Comparison of ENCODE assay signal across 20 mouse cellular contexts in the genomic region with DNA sequence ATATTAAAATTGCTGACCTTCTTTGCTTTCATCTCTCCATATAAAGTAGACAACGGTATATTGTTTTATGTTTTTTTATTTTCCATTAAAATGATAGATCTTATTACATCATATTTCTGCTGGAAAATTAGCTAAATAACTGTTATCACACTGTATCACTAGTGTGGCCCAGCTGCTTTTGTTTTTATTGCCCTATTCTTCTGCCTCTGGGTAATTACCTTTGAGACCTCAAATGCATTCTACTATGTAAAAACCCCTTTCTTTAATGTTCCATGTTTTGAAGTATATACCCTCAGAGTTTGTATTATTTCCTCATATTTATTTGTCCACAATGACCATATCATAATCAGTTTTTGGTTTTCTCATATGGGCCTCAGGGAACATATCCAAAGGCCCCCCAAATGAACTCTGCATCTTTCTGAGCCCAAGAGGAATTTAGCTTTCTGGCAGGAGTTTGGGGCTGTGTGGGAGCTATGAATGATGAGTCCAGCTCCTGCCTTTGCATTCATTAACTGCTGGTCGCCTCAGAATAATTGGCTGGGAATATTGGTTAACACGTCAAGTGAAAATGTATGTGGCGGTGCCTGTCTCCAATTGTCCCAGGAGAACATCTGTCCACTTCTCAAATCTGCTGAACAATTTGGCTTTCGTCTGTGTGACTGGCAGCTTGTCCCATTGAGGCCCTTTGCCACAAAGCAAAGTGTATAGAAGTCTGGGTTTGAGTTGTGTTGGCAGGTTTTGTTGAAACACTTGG.
DNase-seq lines count a peak whose midpoint lies in the region; ATAC-seq lines count a peak whose summit lies in the region.
"Had no signal": no experiment of that assay in that cellular context is flagged by ENCODE, and none has a peak within 500 bp of the region (broad histone marks: within the 10 kb centered on the region; RNA-seq: fewer than 3 reads in every experiment).

No protein-coding gene starts in this region.

- H3K4me1 ChIP-seq in midbrain, embryonic 10.5 days: peaks cover 19% of the 10 kb centered on the region
- no peaks in the 10 kb centered on the region for H3K4me1 ChIP-seq in midbrain, embryonic 16.5 days (ENCODE audit: control insufficient read depth, insufficient read depth, low read length)
- no peaks in the 10 kb centered on the region for H3K4me1 ChIP-seq in hindbrain, embryonic 11.5 days (replicated peaks; ENCODE audit: control insufficient read depth, insufficient read depth, low read length)
- peaks cover 5% of the 10 kb centered on the region; the same call in 1 of the 2 replicates for H3K4me1 ChIP-seq in midbrain, embryonic 12.5 days
- H3K4me1 ChIP-seq: embryonic facial prominence, embryonic 13.5 days; heart, embryonic 13.5 days; limb, embryonic 15.5 days; neural tube, embryonic 13.5 days had no signal

- H3K27me3 ChIP-seq in midbrain, embryonic 10.5 days (ENCODE audit: low read depth, poor library complexity, severe bottlenecking): no peaks in the 10 kb centered on the region
- no peaks in the 10 kb centered on the region for H3K27me3 ChIP-seq in midbrain, embryonic 16.5 days (ENCODE audit: control insufficient read depth, insufficient read depth, low read depth, low read length)
- no peaks in the 10 kb centered on the region for H3K27me3 ChIP-seq in hindbrain, embryonic 11.5 days (ENCODE audit: control insufficient read depth, insufficient read depth, low read length)
- H3K27me3 ChIP-seq in midbrain, embryonic 12.5 days: no peaks in the 10 kb centered on the region
- H3K27me3 ChIP-seq: embryonic facial prominence, embryonic 13.5 days; heart, embryonic 13.5 days; limb, embryonic 15.5 days; neural tube, embryonic 13.5 days had no signal

- 57% methylated on average over 5 of the region's 5 CpGs for WGBS in midbrain, embryonic 10.5 days
- WGBS in midbrain, embryonic 16.5 days: 37% methylated on average over 5 of the region's 5 CpGs
- WGBS in hindbrain, embryonic 11.5 days: 37% methylated on average over 5 of the region's 5 CpGs
- WGBS in midbrain, embryonic 12.5 days: 33% methylated on average over 5 of the region's 5 CpGs

- no peak for DNase-seq in midbrain, embryonic 10.5 days (ENCODE audit: low spot score)
- DNase-seq in hindbrain, embryonic 11.5 days (ENCODE audit: low spot score): peak; percentile 18
- DNase-seq in kidney, adult 9 months: no peak
- DNase-seq in natural killer cell, adult 2 months (ENCODE audit: low spot score in 2 of 2): no peak
- no peak for DNase-seq in gastrocnemius, postnatal 25 days
- DNase-seq: adrenal gland, postnatal 10 days; B cell, adult 2 months; cerebellum, adult 18-20 months; heart, adult 11 months; kidney, adult 18-20 months; kidney, postnatal 25 days; lung, postnatal 14 days; retina, postnatal 1 day; thymus, adult 18-20 months had no signal

- no peak overlapping the region for H3K9ac ChIP-seq in midbrain, embryonic 16.5 days (ENCODE audit: low read depth, low read length)
- H3K9ac ChIP-seq in hindbrain, embryonic 11.5 days (ENCODE audit: low read depth, low read length): no peak overlapping the region
- no peak overlapping the region for H3K9ac ChIP-seq in midbrain, embryonic 12.5 days (replicated peaks)
- H3K9ac ChIP-seq: embryonic facial prominence, embryonic 13.5 days; heart, embryonic 13.5 days; limb, embryonic 15.5 days; neural tube, embryonic 13.5 days had no signal

- H3K9me3 ChIP-seq in midbrain, embryonic 10.5 days (replicated peaks): no peaks in the 10 kb centered on the region
- H3K9me3 ChIP-seq in midbrain, embryonic 16.5 days (replicated peaks; ENCODE audit: control insufficient read depth, low read length, poor library complexity, severe bottlenecking): no peaks in the 10 kb centered on the region
- no peaks in the 10 kb centered on the region for H3K9me3 ChIP-seq in hindbrain, embryonic 11.5 days (ENCODE audit: control insufficient read depth, low read length)
- H3K9me3 ChIP-seq in midbrain, embryonic 12.5 days: no peaks in the 10 kb centered on the region
- H3K9me3 ChIP-seq: embryonic facial prominence, embryonic 13.5 days; heart, embryonic 13.5 days; limb, embryonic 15.5 days; neural tube, embryonic 13.5 days had no signal

- H3K4me2 ChIP-seq in midbrain, embryonic 16.5 days (ENCODE audit: low read length): no peak overlapping the region
- no peak overlapping the region for H3K4me2 ChIP-seq in hindbrain, embryonic 11.5 days (replicated peaks; ENCODE audit: low read depth, low read length)
- H3K4me2 ChIP-seq in midbrain, embryonic 12.5 days (replicated peaks): no peak overlapping the region
- H3K4me2 ChIP-seq: embryonic facial prominence, embryonic 13.5 days; heart, embryonic 13.5 days; limb, embryonic 15.5 days; neural tube, embryonic 13.5 days had no signal

- no peaks in the 10 kb centered on the region for H3K36me3 ChIP-seq in midbrain, embryonic 10.5 days
- H3K36me3 ChIP-seq in midbrain, embryonic 16.5 days (ENCODE audit: control insufficient read depth, insufficient read depth, low read length): no peaks in the 10 kb centered on the region
- no peaks in the 10 kb centered on the region for H3K36me3 ChIP-seq in hindbrain, embryonic 11.5 days (ENCODE audit: control insufficient read depth, insufficient read depth, low read length)
- H3K36me3 ChIP-seq in midbrain, embryonic 12.5 days: no peaks in the 10 kb centered on the region
- H3K36me3 ChIP-seq: embryonic facial prominence, embryonic 13.5 days; heart, embryonic 13.5 days; limb, embryonic 15.5 days; neural tube, embryonic 13.5 days had no signal

- H3K4me3 ChIP-seq in midbrain, embryonic 10.5 days: no peak overlapping the region
- no peak overlapping the region for H3K4me3 ChIP-seq in midbrain, embryonic 16.5 days (ENCODE audit: low read depth, low read length)
- no peak overlapping the region for H3K4me3 ChIP-seq in hindbrain, embryonic 11.5 days (ENCODE audit: low read depth, low read length)
- no peak overlapping the region for H3K4me3 ChIP-seq in midbrain, embryonic 12.5 days
- H3K4me3 ChIP-seq: embryonic facial prominence, embryonic 13.5 days; heart, embryonic 13.5 days; limb, embryonic 15.5 days; neural tube, embryonic 13.5 days had no signal

- no peak for ATAC-seq in midbrain, embryonic 16.5 days
- ATAC-seq in hindbrain, embryonic 11.5 days (ENCODE audit: low FRiP score): peak; percentile 84
- ATAC-seq in midbrain, embryonic 12.5 days (ENCODE audit: low FRiP score, low read depth): peak; percentile 73

- 0 out of 2 replicates have a peak overlapping the region, but pooled peaks have one; percentile 23 for H3K27ac ChIP-seq in midbrain, embryonic 10.5 days (replicated peaks)
- H3K27ac ChIP-seq in midbrain, embryonic 16.5 days (ENCODE audit: low read length): no peak overlapping the region
- H3K27ac ChIP-seq in hindbrain, embryonic 11.5 days (ENCODE audit: low read depth, low read length): no peak overlapping the region
- no peak overlapping the region for H3K27ac ChIP-seq in midbrain, embryonic 12.5 days (replicated peaks)
- H3K27ac ChIP-seq: embryonic facial prominence, embryonic 13.5 days; heart, embryonic 13.5 days; limb, embryonic 15.5 days; neural tube, embryonic 13.5 days had no signal
